Mouse (Mus musculus): ENCODE measurements around the gene Nr1h2. TPM values are rescaled to one million over a fixed set of nuclear protein-coding genes. Genes with fewer than 3 reads are reported as not detected.

Gene Nr1h2
- polyA plus RNA-seq (2015; fragmentation: Nextera tagmentation; extraction: Ambion mirVana): 60.3 and 70.4 TPM in 2 replicates

DNA sequence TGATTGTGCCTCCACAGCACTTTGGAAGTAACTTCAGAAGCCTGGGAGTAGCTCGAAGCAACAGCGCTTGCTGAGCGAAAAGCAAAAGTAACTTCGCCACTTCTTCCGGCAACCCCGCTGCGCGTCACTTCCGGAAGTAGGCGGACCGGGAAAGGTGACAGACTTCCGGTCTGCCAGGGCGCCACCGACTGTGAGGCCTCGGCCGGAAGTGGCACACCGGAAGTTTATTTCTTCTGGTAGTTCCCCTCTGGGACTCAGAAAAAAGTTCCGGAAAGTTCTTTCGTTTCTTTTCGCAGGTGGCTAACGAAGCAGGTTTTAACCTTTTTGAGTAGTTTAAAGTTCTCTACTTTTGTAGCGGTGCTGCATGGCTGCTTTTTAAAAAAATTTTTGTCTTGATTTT, at the start of gene Nr1h2:
Nr1h2 (minus strand) TSS at position 126 of the 400 bp plus-strand sequence.
- H3K4me1 ChIP-seq (replicated peaks): peaks cover 15% of the 10 kb centered on the region
- H3K4me2 ChIP-seq: peak within 1 kb of the TSS; percentile 83

DNA sequence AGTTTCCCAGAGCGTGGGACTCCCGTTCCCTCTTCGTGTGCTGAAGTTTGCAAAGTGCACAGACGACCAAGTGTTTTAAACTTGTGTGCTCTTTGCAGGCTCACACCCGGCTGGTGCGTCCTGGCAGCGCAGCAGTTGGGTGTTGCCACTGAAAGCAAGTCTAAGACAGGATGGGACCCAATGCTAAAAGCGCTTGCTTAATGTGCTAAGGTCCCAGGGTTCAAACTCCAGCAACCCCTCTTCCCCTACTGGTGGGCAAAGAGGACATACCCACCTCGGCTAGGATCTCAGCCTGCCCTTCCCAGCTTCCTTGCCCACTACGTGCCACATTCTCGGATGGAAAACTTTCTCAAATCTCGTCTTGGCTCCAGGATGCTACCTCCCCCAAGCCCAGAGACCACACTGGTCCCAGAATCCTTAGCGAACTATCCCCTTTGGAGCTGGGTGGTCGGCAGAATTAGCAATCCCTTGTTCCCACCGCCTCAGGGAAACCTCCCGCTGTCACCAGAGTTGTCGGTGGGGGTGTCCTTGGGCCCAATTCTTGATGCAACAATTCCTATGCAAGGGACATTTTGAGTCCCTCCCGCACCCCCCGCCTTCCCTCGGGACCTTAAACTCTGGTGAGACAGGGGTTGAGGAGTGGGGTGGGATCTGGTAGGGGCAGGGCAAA, 49.6 kb upstream of the Nr1h2 start:
- 0 out of 2 replicates have a peak, but pooled peaks cover 7% of the 10 kb centered on the region for H3K9me3 ChIP-seq
- no peak overlapping the region for H3K9ac ChIP-seq
- ATAC-seq (ENCODE audit: low FRiP score, low read depth): no peak; the same call in 1 of the 2 replicates
- H3K4me2 ChIP-seq: peak overlapping the region; percentile 58
- 3% methylated on average over 20 of the region's 20 CpGs for WGBS
- peaks cover 24% of the 10 kb centered on the region for H3K4me1 ChIP-seq (replicated peaks)
- H3K36me3 ChIP-seq: no peaks in the 10 kb centered on the region
- no peak overlapping the region for H3K27ac ChIP-seq (replicated peaks)
- H3K27me3 ChIP-seq: peaks cover 40% of the 10 kb centered on the region
- no peak overlapping the region for H3K4me3 ChIP-seq

More for the DNA sequence above, at the start of gene Nr1h2:
- Histone ChIP-seq H3K9ac (peak within 1 kb of the TSS; percentile 48), H3K9me3 (no peaks in the 10 kb centered on the region), H3K36me3 (peaks cover 13% of the 10 kb centered on the region), H3K27ac (replicated peaks) (peak within 1 kb of the TSS; percentile 88), H3K4me3 (peak within 1 kb of the TSS; percentile 97), H3K27me3 (no peaks in the 10 kb centered on the region)
- peak; percentile 74 for ATAC-seq (ENCODE audit: low FRiP score, low read depth)
- WGBS: under 1% methylated on average over 22 of the region's 22 CpGs

DNA sequence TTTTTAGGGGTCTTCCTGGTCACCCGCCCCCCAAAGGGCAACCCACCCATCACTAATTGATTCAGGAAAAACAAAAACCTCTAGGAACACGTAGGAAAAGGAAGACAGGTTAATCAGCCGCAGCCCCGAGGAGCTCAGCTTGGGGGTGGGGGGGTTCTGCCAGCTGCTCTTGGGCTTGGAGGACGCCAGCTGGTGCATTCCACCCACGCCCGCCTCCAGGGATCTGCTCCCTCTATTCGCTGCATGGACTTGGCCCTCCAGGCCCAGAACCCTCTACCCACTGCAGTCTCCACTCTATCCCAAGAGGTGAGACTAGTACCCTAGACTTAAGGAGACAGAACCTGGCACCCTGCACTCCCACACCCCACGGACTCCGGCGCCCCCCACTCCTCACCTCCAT, 48.7 kb upstream of the Nr1h2 start:
- peaks cover 40% of the 10 kb centered on the region for H3K27me3 ChIP-seq
- no peaks in the 10 kb centered on the region for H3K9me3 ChIP-seq
- no peak overlapping the region for H3K27ac ChIP-seq (replicated peaks)
- no peak overlapping the region for H3K9ac ChIP-seq
- H3K36me3 ChIP-seq: no peaks in the 10 kb centered on the region
- no peak overlapping the region for H3K4me2 ChIP-seq
- no peak overlapping the region for H3K4me3 ChIP-seq
- no peak for ATAC-seq (ENCODE audit: low FRiP score, low read depth)
- WGBS: 23% methylated on average over 11 of the region's 11 CpGs
- H3K4me1 ChIP-seq (replicated peaks): peaks cover 24% of the 10 kb centered on the region

DNA sequence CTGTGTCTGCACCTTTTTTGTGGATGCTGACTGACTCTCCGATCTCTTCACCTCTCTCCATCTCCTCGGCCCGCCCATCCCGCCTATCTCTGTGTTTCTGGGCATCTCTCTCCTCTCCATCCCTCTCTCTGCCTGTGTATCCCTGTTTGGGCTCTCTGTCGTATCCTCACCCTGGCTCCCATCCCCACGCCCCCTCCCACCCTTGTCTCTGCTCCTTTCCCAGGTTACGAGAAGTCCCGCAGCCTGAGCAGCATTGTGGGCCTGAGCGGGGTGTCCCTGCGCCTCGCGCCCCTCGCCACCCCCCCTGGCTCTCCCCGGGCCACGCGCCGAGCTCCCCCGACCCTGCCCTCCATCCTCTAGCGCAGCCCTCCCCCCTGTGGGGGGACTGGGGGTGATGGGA, 47.9 kb upstream of the Nr1h2 start:
- H3K27me3 ChIP-seq: peaks cover 36% of the 10 kb centered on the region
- WGBS: 16% methylated on average over 18 of the region's 19 CpGs

DNA sequence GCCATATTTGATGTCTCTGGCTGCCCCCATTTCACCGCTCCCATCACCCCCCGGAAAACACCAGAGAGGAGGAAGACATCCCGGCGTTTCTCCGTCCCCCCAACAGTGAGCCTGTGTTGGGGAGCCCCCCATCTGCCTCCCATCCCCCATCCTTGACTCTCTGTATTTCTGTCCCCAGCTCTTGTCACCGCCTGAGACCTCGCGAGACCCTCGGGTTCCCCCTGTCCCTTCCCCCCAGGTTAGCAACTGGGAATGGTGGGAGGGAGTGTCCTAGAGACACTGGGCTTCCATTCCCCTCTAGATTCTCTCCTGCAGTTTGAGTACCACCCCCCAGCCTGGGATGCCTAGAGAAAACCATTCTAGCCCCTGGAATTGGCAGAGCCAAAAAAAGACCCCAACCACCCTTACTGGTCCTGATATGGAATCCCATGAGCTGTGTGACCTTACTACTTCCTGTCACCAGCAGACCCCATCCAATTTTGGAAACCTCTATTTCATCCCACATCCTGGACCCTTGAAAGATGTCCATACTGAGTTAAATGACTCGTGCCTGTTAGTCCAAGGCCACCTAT, 47.0 kb upstream of the Nr1h2 start:
- no peaks in the 10 kb centered on the region for H3K9me3 ChIP-seq
- peaks cover 28% of the 10 kb centered on the region for H3K27me3 ChIP-seq
- peaks cover 17% of the 10 kb centered on the region for H3K4me1 ChIP-seq (replicated peaks)
- no peak overlapping the region for H3K4me2 ChIP-seq
- H3K4me3 ChIP-seq: no peak overlapping the region
- H3K9ac ChIP-seq: no peak overlapping the region
- H3K27ac ChIP-seq (replicated peaks): no peak overlapping the region
- ATAC-seq (ENCODE audit: low FRiP score, low read depth): no peak
- 83% methylated on average over 10 of the region's 10 CpGs for WGBS
- H3K36me3 ChIP-seq: peaks cover 3% of the 10 kb centered on the region; the same call in 1 of the 2 replicates

More for the DNA sequence above, 47.9 kb upstream of the Nr1h2 start:
- Histone ChIP-seq H3K36me3 (no peaks in the 10 kb centered on the region), H3K4me3 (no peak overlapping the region), H3K4me1 (replicated peaks) (peaks cover 24% of the 10 kb centered on the region), H3K9ac (no peak overlapping the region), H3K4me2 (no peak overlapping the region), H3K9me3 (no peaks in the 10 kb centered on the region), H3K27ac (replicated peaks) (no peak overlapping the region)
- no peak for ATAC-seq (ENCODE audit: low FRiP score, low read depth)

DNA sequence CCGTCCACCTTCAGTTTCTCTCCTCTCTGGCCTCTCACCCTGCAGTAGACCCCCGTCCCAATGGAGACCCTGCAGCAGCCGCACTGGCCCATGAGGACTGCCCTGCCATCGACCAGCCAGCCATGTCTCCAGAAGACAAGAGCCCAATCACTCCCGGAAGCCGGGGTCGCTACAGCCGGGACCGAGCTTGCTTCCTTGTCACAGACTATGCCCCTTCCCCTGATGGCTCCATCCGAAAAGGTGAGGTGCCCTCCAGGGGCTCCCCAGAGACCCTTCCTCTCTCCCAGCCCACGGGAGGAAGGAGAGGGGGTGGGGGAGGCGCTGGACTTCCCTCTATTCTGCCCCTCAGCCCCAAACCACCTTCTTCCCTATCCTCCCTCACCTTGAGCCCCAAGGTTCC, 44.6 kb upstream of the Nr1h2 start:
- WGBS: 84% methylated on average over 12 of the region's 12 CpGs
- Histone ChIP-seq H3K9me3 (no peaks in the 10 kb centered on the region), H3K9ac (no peak overlapping the region), H3K27me3 (peaks cover 21% of the 10 kb centered on the region), H3K4me2 (no peak overlapping the region), H3K27ac (replicated peaks) (no peak overlapping the region), H3K36me3 (peaks cover 7% of the 10 kb centered on the region; the same call in 1 of the 2 replicates), H3K4me3 (no peak overlapping the region), H3K4me1 (replicated peaks) (peaks cover 21% of the 10 kb centered on the region)
- ATAC-seq (ENCODE audit: low FRiP score, low read depth): no peak

DNA sequence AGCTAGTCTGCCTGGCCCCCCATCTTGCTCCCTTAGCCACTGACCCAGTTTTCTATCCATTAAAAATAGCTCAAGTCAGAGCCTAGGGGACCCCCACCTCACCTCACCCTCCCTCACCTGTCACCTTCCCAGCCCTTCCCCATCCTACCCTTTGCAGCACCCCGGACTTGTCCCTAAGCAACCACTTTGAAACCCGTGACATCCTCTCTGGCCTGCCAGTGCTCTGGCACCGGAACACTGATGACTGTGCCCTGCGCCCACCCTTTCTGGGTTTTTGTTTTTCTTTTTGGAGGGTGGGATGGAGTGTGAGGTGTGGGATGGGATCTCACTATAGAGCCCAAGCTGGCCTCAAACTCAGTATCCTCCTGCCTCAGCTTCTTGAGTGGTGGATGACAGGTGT, 43.9 kb upstream of the Nr1h2 start:
- Histone ChIP-seq H3K27ac (replicated peaks) (no peak overlapping the region), H3K27me3 (peaks cover 24% of the 10 kb centered on the region), H3K4me2 (no peak overlapping the region)

DNA sequence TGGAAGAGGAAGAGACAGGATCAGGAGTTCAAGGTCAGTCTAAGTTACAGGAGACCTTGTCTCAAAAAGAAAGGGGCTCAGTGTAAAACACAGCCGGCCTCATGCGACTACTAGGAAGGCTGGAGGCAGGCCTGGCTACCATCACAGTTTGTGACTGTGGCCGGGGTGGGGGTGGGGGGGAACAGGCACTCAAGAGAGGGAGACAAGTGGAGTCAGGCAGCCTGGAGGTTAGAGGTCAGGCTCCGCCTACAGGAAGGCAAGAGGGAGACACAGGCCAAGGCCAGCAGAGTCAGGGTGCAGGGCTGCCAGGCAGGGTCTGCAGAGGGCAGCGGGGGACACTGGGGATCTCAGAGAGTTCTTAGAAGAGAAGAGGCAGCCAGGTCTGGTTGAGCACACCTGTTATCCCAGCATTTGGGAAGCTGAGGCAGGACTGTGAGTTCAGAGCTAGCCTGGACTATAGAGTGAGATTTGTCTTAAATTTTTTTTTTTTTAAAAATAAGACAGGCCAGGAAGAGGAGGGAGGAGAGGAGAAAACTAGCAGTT, 43.3 kb upstream of the Nr1h2 start:
- H3K36me3 ChIP-seq: peaks cover 7% of the 10 kb centered on the region; the same call in 1 of the 2 replicates
- no peak overlapping the region for H3K27ac ChIP-seq (replicated peaks)
- no peak overlapping the region for H3K9ac ChIP-seq
- no peaks in the 10 kb centered on the region for H3K9me3 ChIP-seq
- ATAC-seq (ENCODE audit: low FRiP score, low read depth): no peak
- WGBS: 78% methylated on average over 5 of the region's 5 CpGs
- H3K4me3 ChIP-seq: no peak overlapping the region
- H3K4me2 ChIP-seq: no peak overlapping the region
- peaks cover 19% of the 10 kb centered on the region for H3K27me3 ChIP-seq
- peaks cover 33% of the 10 kb centered on the region for H3K4me1 ChIP-seq (replicated peaks)

More for the DNA sequence above, 43.9 kb upstream of the Nr1h2 start:
- no peak overlapping the region for H3K4me3 ChIP-seq
- H3K9me3 ChIP-seq: no peaks in the 10 kb centered on the region
- H3K36me3 ChIP-seq: peaks cover 7% of the 10 kb centered on the region; the same call in 1 of the 2 replicates
- peaks cover 27% of the 10 kb centered on the region for H3K4me1 ChIP-seq (replicated peaks)
- no peak for ATAC-seq (ENCODE audit: low FRiP score, low read depth)
- no peak overlapping the region for H3K9ac ChIP-seq
- 85% methylated on average over 4 of the region's 4 CpGs for WGBS

DNA sequence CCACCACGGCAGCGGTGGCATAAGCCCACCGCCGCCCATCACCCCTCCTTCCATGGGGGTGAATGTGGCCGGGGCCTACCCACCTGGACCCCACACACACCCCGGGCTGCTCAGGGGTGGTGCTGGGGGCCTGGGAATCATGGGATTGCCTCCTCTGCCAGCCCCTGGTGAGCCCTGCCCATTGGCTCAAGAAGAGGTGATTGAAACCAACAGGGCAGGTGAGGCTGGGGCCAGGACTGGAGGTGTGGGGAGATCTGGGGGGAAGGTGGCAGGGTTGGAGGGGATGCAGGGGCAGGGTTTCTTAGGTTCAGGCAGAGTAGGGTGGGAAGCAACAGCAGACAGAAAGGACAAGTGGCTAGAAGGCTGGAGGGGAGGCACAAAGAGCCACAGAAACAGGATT, 42.3 kb upstream of the Nr1h2 start:
- H3K4me1 ChIP-seq (replicated peaks): peaks cover 40% of the 10 kb centered on the region
- no peaks in the 10 kb centered on the region for H3K9me3 ChIP-seq
- peaks cover 7% of the 10 kb centered on the region; the same call in 1 of the 2 replicates for H3K36me3 ChIP-seq
- H3K27me3 ChIP-seq: peaks cover 15% of the 10 kb centered on the region
- H3K9ac ChIP-seq: no peak overlapping the region
- H3K27ac ChIP-seq (replicated peaks): no peak overlapping the region
- H3K4me2 ChIP-seq: no peak overlapping the region
- 94% methylated on average over 6 of the region's 6 CpGs for WGBS
- ATAC-seq (ENCODE audit: low FRiP score, low read depth): no peak
- H3K4me3 ChIP-seq: no peak overlapping the region

DNA sequence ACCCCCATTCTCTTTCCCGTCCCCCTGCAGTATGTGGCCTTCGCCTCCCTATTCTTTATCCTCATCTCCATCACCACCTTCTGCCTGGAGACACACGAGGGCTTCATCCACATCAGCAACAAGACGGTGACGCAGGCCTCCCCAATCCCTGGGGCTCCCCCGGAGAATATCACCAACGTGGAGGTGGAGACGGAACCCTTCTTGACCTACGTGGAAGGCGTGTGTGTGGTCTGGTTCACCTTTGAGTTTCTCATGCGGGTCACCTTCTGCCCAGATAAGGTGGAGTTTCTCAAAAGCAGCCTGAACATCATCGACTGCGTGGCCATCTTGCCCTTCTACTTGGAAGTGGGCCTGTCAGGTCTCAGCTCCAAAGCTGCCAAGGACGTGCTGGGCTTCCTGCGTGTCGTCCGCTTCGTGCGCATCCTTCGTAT, 41.4 kb upstream of the Nr1h2 start:
- H3K4me3 ChIP-seq: no peak overlapping the region
- ATAC-seq (ENCODE audit: low FRiP score, low read depth): no peak
- H3K36me3 ChIP-seq: peaks cover 7% of the 10 kb centered on the region; the same call in 1 of the 2 replicates
- no peak overlapping the region for H3K9ac ChIP-seq
- H3K9me3 ChIP-seq: no peaks in the 10 kb centered on the region
- peaks cover 46% of the 10 kb centered on the region for H3K4me1 ChIP-seq (replicated peaks)
- no peak overlapping the region for H3K4me2 ChIP-seq
- H3K27me3 ChIP-seq: peaks cover 10% of the 10 kb centered on the region
- 94% methylated on average over 20 of the region's 20 CpGs for WGBS
- no peak overlapping the region; the same call in 1 of the 2 replicates for H3K27ac ChIP-seq (replicated peaks)

DNA sequence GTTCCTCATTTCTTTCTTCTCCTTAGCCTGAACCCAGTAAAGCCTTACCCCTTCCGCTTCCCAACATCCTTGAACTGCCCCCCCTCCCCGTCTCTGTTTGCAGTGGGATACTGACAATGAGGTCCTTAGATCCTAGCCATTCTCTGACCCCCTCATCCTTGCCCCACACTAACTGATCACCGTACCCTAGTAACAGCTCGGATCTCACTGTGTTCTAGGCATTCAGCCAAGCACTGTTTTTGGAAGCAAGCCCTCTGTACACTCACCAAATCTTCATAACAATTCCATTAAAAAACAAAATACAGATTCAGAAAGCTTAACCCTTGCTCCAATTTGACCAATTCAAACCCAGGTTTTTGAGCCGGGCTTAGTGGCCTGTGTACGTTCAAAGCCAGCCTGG, 40.5 kb upstream of the Nr1h2 start:
- Histone ChIP-seq H3K9me3 (no peaks in the 10 kb centered on the region), H3K27ac (replicated peaks) (peak overlapping the region; percentile 75), H3K4me1 (replicated peaks) (peaks cover 55% of the 10 kb centered on the region), H3K36me3 (peaks cover 7% of the 10 kb centered on the region; the same call in 1 of the 2 replicates), H3K4me2 (peak overlapping the region; percentile 92), H3K27me3 (peaks cover 10% of the 10 kb centered on the region), H3K4me3 (peak overlapping the region; percentile 70), H3K9ac (peak overlapping the region; percentile 22)
- WGBS: 41% methylated on average over 6 of the region's 6 CpGs
- no peak for ATAC-seq (ENCODE audit: low FRiP score, low read depth)

DNA sequence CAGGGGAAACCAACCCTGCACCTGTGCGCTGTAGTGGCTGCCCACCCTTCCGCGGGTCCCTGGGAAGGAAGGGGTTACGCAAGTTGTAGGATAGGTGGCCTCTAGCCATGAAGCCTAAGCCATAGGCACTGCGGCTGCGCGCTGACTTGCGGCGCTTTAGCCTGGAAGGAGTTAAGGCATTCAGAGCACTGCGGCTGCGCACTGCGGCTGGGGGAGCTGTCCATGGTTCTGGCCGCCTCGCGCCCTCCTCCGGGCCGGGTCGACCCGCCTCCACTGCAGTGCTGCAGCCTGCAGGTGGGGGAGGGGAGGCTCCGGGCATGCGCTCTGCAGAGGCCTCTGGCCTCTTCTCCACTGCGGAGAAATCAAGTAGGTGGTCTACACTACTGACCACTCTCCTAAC, 40.0 kb upstream of the Nr1h2 start:
- Histone ChIP-seq H3K4me2 (peak overlapping the region; percentile 92), H3K9me3 (no peaks in the 10 kb centered on the region), H3K27me3 (peaks cover 10% of the 10 kb centered on the region), H3K4me1 (replicated peaks) (peaks cover 59% of the 10 kb centered on the region), H3K27ac (replicated peaks) (peak overlapping the region; percentile 75), H3K4me3 (peak overlapping the region; percentile 70), H3K9ac (peak overlapping the region; percentile 22), H3K36me3 (peaks cover 7% of the 10 kb centered on the region; the same call in 1 of the 2 replicates)
- WGBS: 1% methylated on average over 21 of the region's 22 CpGs
- ATAC-seq (ENCODE audit: low FRiP score, low read depth): peak; percentile 63
